Mouse (Mus musculus): ENCODE measurements around the gene Arhgap23. TPM values are rescaled to one million over a fixed set of nuclear protein-coding genes. Genes with fewer than 3 reads are reported as not detected.

Gene Arhgap23
- polyA plus RNA-seq, 1 experiment from 2014 or later = 3.1 TPM

- Histone ChIP-seq H3K27ac (replicated peaks; ENCODE audit: low read depth, low read length) (no peak overlapping the region), H3K36me3 (replicated peaks; ENCODE audit: control insufficient read depth, insufficient read depth, low read depth, low read length) (no peaks in the 10 kb centered on the region), H3K9me3 (replicated peaks; ENCODE audit: control insufficient read depth, low read length) (no peaks in the 10 kb centered on the region), H3K4me3 (ENCODE audit: low read depth, low read length) (no peak overlapping the region), H3K9ac (replicated peaks; ENCODE audit: low read length) (no peak overlapping the region), H3K4me2 (ENCODE audit: low read depth, low read length) (no peak overlapping the region), H3K4me1 (ENCODE audit: control insufficient read depth, insufficient read depth, low read length) (peaks cover 7% of the 10 kb centered on the region), H3K27me3 (ENCODE audit: control insufficient read depth, insufficient read depth, low read length) (no peaks in the 10 kb centered on the region)
- ATAC-seq (replicated peaks; ENCODE audit: insufficient number of reproducible peaks, low FRiP score, low TSS enrichment, low read depth) (no peak), DNase-seq (ENCODE audit: low spot score) (no peak)
- WGBS = 75% methylated on average over 5 of the region's 5 CpGs
Measured at GRCm38 (mm10) chr11:97419540-97419900, 4.2 kb downstream of the Arhgap23 start.

GRCm38 (mm10) chr11:97422507-97422906, 7.2 kb downstream of the Arhgap23 start:
- Histone ChIP-seq H3K4me1 (ENCODE audit: control insufficient read depth, insufficient read depth, low read length) (peaks cover 7% of the 10 kb centered on the region; the same call in 1 of the 2 replicates), H3K9ac (replicated peaks; ENCODE audit: low read length) (peak overlapping the region; percentile 8; the same call in 1 of the 2 replicates), H3K9me3 (replicated peaks; ENCODE audit: control insufficient read depth, low read length) (no peaks in the 10 kb centered on the region), H3K4me3 (ENCODE audit: low read depth, low read length) (no peak overlapping the region), H3K4me2 (ENCODE audit: low read depth, low read length) (no peak overlapping the region), H3K36me3 (replicated peaks; ENCODE audit: control insufficient read depth, insufficient read depth, low read depth, low read length) (no peaks in the 10 kb centered on the region), H3K27ac (replicated peaks; ENCODE audit: low read depth, low read length) (no peak overlapping the region), H3K27me3 (ENCODE audit: control insufficient read depth, insufficient read depth, low read length) (no peaks in the 10 kb centered on the region)
- DNase-seq (ENCODE audit: low spot score) (no peak), ATAC-seq (replicated peaks; ENCODE audit: insufficient number of reproducible peaks, low FRiP score, low TSS enrichment, low read depth) (no peak)
- WGBS = 29% methylated on average over 4 of the region's 4 CpGs

GRCm38 (mm10) chr11:97424092-97424692, 8.9 kb downstream of the Arhgap23 start:
- Histone ChIP-seq H3K4me3 (ENCODE audit: low read depth, low read length) (no peak overlapping the region), H3K27me3 (ENCODE audit: control insufficient read depth, insufficient read depth, low read length) (no peaks in the 10 kb centered on the region), H3K9me3 (replicated peaks; ENCODE audit: control insufficient read depth, low read length) (no peaks in the 10 kb centered on the region), H3K4me1 (ENCODE audit: control insufficient read depth, insufficient read depth, low read length) (peaks cover 6% of the 10 kb centered on the region), H3K27ac (replicated peaks; ENCODE audit: low read depth, low read length) (no peak overlapping the region), H3K36me3 (replicated peaks; ENCODE audit: control insufficient read depth, insufficient read depth, low read depth, low read length) (no peaks in the 10 kb centered on the region), H3K9ac (replicated peaks; ENCODE audit: low read length) (no peak overlapping the region), H3K4me2 (ENCODE audit: low read depth, low read length) (no peak overlapping the region)
- 54% methylated on average over 5 of the region's 5 CpGs for WGBS
- DNase-seq (ENCODE audit: low spot score) (no peak), ATAC-seq (replicated peaks; ENCODE audit: insufficient number of reproducible peaks, low FRiP score, low TSS enrichment, low read depth) (no peak)

GRCm38 (mm10) chr11:97424802-97425201, 9.5 kb downstream of the Arhgap23 start:
- no peaks in the 10 kb centered on the region for H3K9me3 ChIP-seq (replicated peaks; ENCODE audit: control insufficient read depth, low read length)
- peaks cover 6% of the 10 kb centered on the region for H3K4me1 ChIP-seq (ENCODE audit: control insufficient read depth, insufficient read depth, low read length)
- WGBS = 48% methylated on average over 3 of the region's 3 CpGs
- H3K4me2 ChIP-seq (ENCODE audit: low read depth, low read length) = no peak overlapping the region
- ATAC-seq (replicated peaks; ENCODE audit: insufficient number of reproducible peaks, low FRiP score, low TSS enrichment, low read depth) (no peak), DNase-seq (ENCODE audit: low spot score) (no peak)
- no peak overlapping the region for H3K4me3 ChIP-seq (ENCODE audit: low read depth, low read length)
- H3K9ac ChIP-seq (replicated peaks; ENCODE audit: low read length) = no peak overlapping the region
- H3K27me3 ChIP-seq (ENCODE audit: control insufficient read depth, insufficient read depth, low read length) = no peaks in the 10 kb centered on the region
- no peak overlapping the region for H3K27ac ChIP-seq (replicated peaks; ENCODE audit: low read depth, low read length)
- no peaks in the 10 kb centered on the region for H3K36me3 ChIP-seq (replicated peaks; ENCODE audit: control insufficient read depth, insufficient read depth, low read depth, low read length)

GRCm38 (mm10) chr11:97427794-97428725, 12.7 kb downstream of the Arhgap23 start:
- Histone ChIP-seq H3K27ac (replicated peaks; ENCODE audit: low read depth, low read length) (no peak overlapping the region; the same call in 1 of the 2 replicates), H3K36me3 (replicated peaks; ENCODE audit: control insufficient read depth, insufficient read depth, low read depth, low read length) (no peaks in the 10 kb centered on the region), H3K27me3 (ENCODE audit: control insufficient read depth, insufficient read depth, low read length) (no peaks in the 10 kb centered on the region), H3K4me1 (ENCODE audit: control insufficient read depth, insufficient read depth, low read length) (peaks cover 6% of the 10 kb centered on the region), H3K4me3 (ENCODE audit: low read depth, low read length) (peak overlapping the region; percentile 30), H3K9ac (replicated peaks; ENCODE audit: low read length) (peak overlapping the region; percentile 39), H3K9me3 (replicated peaks; ENCODE audit: control insufficient read depth, low read length) (no peaks in the 10 kb centered on the region), H3K4me2 (ENCODE audit: low read depth, low read length) (peak overlapping the region; percentile 77)
- peak; percentile 85 for ATAC-seq (replicated peaks; ENCODE audit: insufficient number of reproducible peaks, low FRiP score, low TSS enrichment, low read depth)
- WGBS = under 1% methylated on average over 32 of the region's 32 CpGs
- peak; percentile 90 for DNase-seq (ENCODE audit: low spot score)

- Histone ChIP-seq H3K4me3 (ENCODE audit: low read depth, low read length) (peak overlapping the region; percentile 30; the same call in 1 of the 2 replicates), H3K4me2 (ENCODE audit: low read depth, low read length) (peak overlapping the region; percentile 77), H3K36me3 (replicated peaks; ENCODE audit: control insufficient read depth, insufficient read depth, low read depth, low read length) (no peaks in the 10 kb centered on the region), H3K27ac (replicated peaks; ENCODE audit: low read depth, low read length) (no peak overlapping the region), H3K9me3 (replicated peaks; ENCODE audit: control insufficient read depth, low read length) (no peaks in the 10 kb centered on the region), H3K4me1 (ENCODE audit: control insufficient read depth, insufficient read depth, low read length) (peaks cover 6% of the 10 kb centered on the region), H3K27me3 (ENCODE audit: control insufficient read depth, insufficient read depth, low read length) (no peaks in the 10 kb centered on the region), H3K9ac (replicated peaks; ENCODE audit: low read length) (peak overlapping the region; percentile 39; the same call in 1 of the 2 replicates)
- WGBS = 48% methylated on average over 4 of the region's 4 CpGs
- ATAC-seq (replicated peaks; ENCODE audit: insufficient number of reproducible peaks, low FRiP score, low TSS enrichment, low read depth) (no peak), DNase-seq (ENCODE audit: low spot score) (no peak)
Measured at GRCm38 (mm10) chr11:97428726-97429077, 13.4 kb downstream of the Arhgap23 start.

GRCm38 (mm10) chr11:97429615-97430014, 14.3 kb downstream of the Arhgap23 start:
- Histone ChIP-seq H3K9me3 (replicated peaks; ENCODE audit: control insufficient read depth, low read length) (no peaks in the 10 kb centered on the region), H3K4me1 (ENCODE audit: control insufficient read depth, insufficient read depth, low read length) (peaks cover 6% of the 10 kb centered on the region), H3K27me3 (ENCODE audit: control insufficient read depth, insufficient read depth, low read length) (no peaks in the 10 kb centered on the region), H3K4me3 (ENCODE audit: low read depth, low read length) (no peak overlapping the region), H3K9ac (replicated peaks; ENCODE audit: low read length) (no peak overlapping the region), H3K4me2 (ENCODE audit: low read depth, low read length) (no peak overlapping the region), H3K36me3 (replicated peaks; ENCODE audit: control insufficient read depth, insufficient read depth, low read depth, low read length) (no peaks in the 10 kb centered on the region), H3K27ac (replicated peaks; ENCODE audit: low read depth, low read length) (no peak overlapping the region)
- ATAC-seq (replicated peaks; ENCODE audit: insufficient number of reproducible peaks, low FRiP score, low TSS enrichment, low read depth) (no peak), DNase-seq (ENCODE audit: low spot score) (no peak)
- WGBS = 90% methylated on average over 8 of the region's 8 CpGs

GRCm38 (mm10) chr11:97432015-97432414, 16.7 kb downstream of the Arhgap23 start:
- Histone ChIP-seq H3K36me3 (replicated peaks; ENCODE audit: control insufficient read depth, insufficient read depth, low read depth, low read length) (no peaks in the 10 kb centered on the region), H3K4me1 (ENCODE audit: control insufficient read depth, insufficient read depth, low read length) (peaks cover 6% of the 10 kb centered on the region), H3K27me3 (ENCODE audit: control insufficient read depth, insufficient read depth, low read length) (no peaks in the 10 kb centered on the region), H3K9ac (replicated peaks; ENCODE audit: low read length) (no peak overlapping the region), H3K27ac (replicated peaks; ENCODE audit: low read depth, low read length) (no peak overlapping the region), H3K9me3 (replicated peaks; ENCODE audit: control insufficient read depth, low read length) (no peaks in the 10 kb centered on the region), H3K4me3 (ENCODE audit: low read depth, low read length) (no peak overlapping the region), H3K4me2 (ENCODE audit: low read depth, low read length) (no peak overlapping the region)
- 15% methylated on average over 3 of the region's 3 CpGs for WGBS
- no peak for ATAC-seq (replicated peaks; ENCODE audit: insufficient number of reproducible peaks, low FRiP score, low TSS enrichment, low read depth)
- peak; percentile 66 for DNase-seq (ENCODE audit: low spot score)

Data from embryonic facial prominence, embryonic 11.5 days (tissue).